Mouse (Mus musculus) hindbrain, embryonic 10.5 days (tissue): Measurements from ENCODE around the gene Syt14. TPM values are rescaled to one million over a fixed set of nuclear protein-coding genes. Genes with fewer than 3 reads are reported as not detected.

ENCODE experiments used
- DNase-seq: peaks from one replicate; pipeline ENCODE4 v3.0.0-alpha.2; 2017; ENCODE audit warnings: low spot score
- H3K27ac ChIP-seq: fragments of 300-500 bp; sonication (generic); 2 replicates; pipeline ENCODE4 v1.5.1; 2016; ENCODE audit warnings: mild to moderate bottlenecking, moderate library complexity
- H3K27me3 ChIP-seq: fragments of 300-500 bp; sonication (generic); 2 replicates; pipeline ENCODE4 v1.6.1; 2016; ENCODE audit warnings: mild to moderate bottlenecking; ENCODE audit not compliant: poor library complexity, insufficient read depth, severe bottlenecking
- H3K36me3 ChIP-seq: fragments of 300-500 bp; sonication (generic); 2 replicates; pipeline ENCODE4 v1.6.1; 2016; ENCODE audit warnings: mild to moderate bottlenecking, moderate library complexity
- H3K4me1 ChIP-seq: fragments of 300-500 bp; sonication (generic); replicated peaks from 2 replicates; pipeline ENCODE4 v1.6.1; 2016; ENCODE audit warnings: mild to moderate bottlenecking
- H3K4me3 ChIP-seq: fragments of 300-500 bp; sonication (generic); 2 replicates; pipeline ENCODE4 v1.5.1; 2016; ENCODE audit warnings: mild to moderate bottlenecking, moderate library complexity
- H3K9me3 ChIP-seq: fragments of 300-500 bp; sonication (generic); 2 replicates; pipeline ENCODE4 v1.6.1; 2016; ENCODE audit warnings: mild to moderate bottlenecking, moderate library complexity
- WGBS: fragments of 180-500 bp; shearing (Covaris S2); methylation state at CpG from one replicate; pipeline ENCODE4 v1.1.7; 2016; 5-methylcytosine and 5-hydroxymethylcytosine counted together
- polyA plus RNA-seq: library from polyadenylated mRNA; unstranded; fragments of >200 nt; fragmentation: Nextera tagmentation; extraction: Ambion mirVana; gene quantifications from 2 replicates; pipeline ENCODE4 v1.2.1, GENCODE M21; 2016

The Syt14 gene
- polyA plus RNA-seq, 1 experiment from 2014 or later, result 4.6 TPM

GRCm38 (mm10) chr1:193012351-193012750 is 23.2 kb downstream of the Syt14 start:
- Histone ChIP-seq H3K9me3 (no peaks in the 10 kb centered on the region), H3K36me3 (no peaks in the 10 kb centered on the region), H3K4me3 (no peak overlapping the region), H3K27me3 (no peaks in the 10 kb centered on the region), H3K27ac (no peak overlapping the region), H3K4me1 (no peaks in the 10 kb centered on the region)
- 94% methylated on average over 2 of the region's 2 CpGs for WGBS
- DNase-seq, result no peak

- Histone ChIP-seq H3K9me3 (no peaks in the 10 kb centered on the region), H3K4me3 (no peak overlapping the region), H3K27me3 (no peaks in the 10 kb centered on the region), H3K27ac (no peak overlapping the region), H3K4me1 (no peaks in the 10 kb centered on the region), H3K36me3 (no peaks in the 10 kb centered on the region)
- 88% methylated on average over 3 of the region's 3 CpGs for WGBS
- no peak for DNase-seq
Observed at GRCm38 (mm10) chr1:193011000-193011769, 24.4 kb downstream of the Syt14 start.

- H3K27me3 ChIP-seq, result no peaks in the 10 kb centered on the region
- no peaks in the 10 kb centered on the region for H3K36me3 ChIP-seq
- H3K4me3 ChIP-seq, result no peak overlapping the region
- H3K27ac ChIP-seq, result no peak overlapping the region
- no peak for DNase-seq
- 90% methylated on average over 1 of the region's 1 CpGs for WGBS
- H3K4me1 ChIP-seq, result no peaks in the 10 kb centered on the region
- no peaks in the 10 kb centered on the region for H3K9me3 ChIP-seq
Observed at GRCm38 (mm10) chr1:193004581-193004980, 31.0 kb downstream of the Syt14 start.

GRCm38 (mm10) chr1:193003953-193004352 is 31.6 kb downstream of the Syt14 start:
- 92% methylated on average over 2 of the region's 2 CpGs for WGBS

GRCm38 (mm10) chr1:193002307-193002706 is 33.3 kb downstream of the Syt14 start:
- H3K4me3 ChIP-seq, result no peak overlapping the region
- no peak overlapping the region for H3K27ac ChIP-seq
- H3K36me3 ChIP-seq, result no peaks in the 10 kb centered on the region
- H3K9me3 ChIP-seq, result no peaks in the 10 kb centered on the region
- H3K27me3 ChIP-seq, result no peaks in the 10 kb centered on the region
- DNase-seq, result no peak
- no peaks in the 10 kb centered on the region for H3K4me1 ChIP-seq
- WGBS, result 88% methylated on average over 4 of the region's 4 CpGs

More at GRCm38 (mm10) chr1:193003953-193004352, 31.6 kb downstream of the Syt14 start:
- Histone ChIP-seq H3K27me3 (no peaks in the 10 kb centered on the region), H3K4me1 (no peaks in the 10 kb centered on the region), H3K4me3 (no peak overlapping the region), H3K27ac (no peak overlapping the region), H3K36me3 (no peaks in the 10 kb centered on the region), H3K9me3 (no peaks in the 10 kb centered on the region)
- DNase-seq, result no peak

- H3K27ac ChIP-seq, result no peak overlapping the region
- no peak for DNase-seq
- no peaks in the 10 kb centered on the region for H3K36me3 ChIP-seq
- H3K4me1 ChIP-seq, result no peaks in the 10 kb centered on the region
- H3K27me3 ChIP-seq, result no peaks in the 10 kb centered on the region
- H3K9me3 ChIP-seq, result no peaks in the 10 kb centered on the region
- H3K4me3 ChIP-seq, result no peak overlapping the region
- WGBS, result 87% methylated on average over 2 of the region's 2 CpGs
Observed at GRCm38 (mm10) chr1:193001587-193001986, 34.0 kb downstream of the Syt14 start.

GRCm38 (mm10) chr1:193000908-193001307 is 34.7 kb downstream of the Syt14 start:
- no peak for DNase-seq
- H3K4me1 ChIP-seq, result no peaks in the 10 kb centered on the region
- no peaks in the 10 kb centered on the region for H3K9me3 ChIP-seq

GRCm38 (mm10) chr1:192994179-192994873 is 41.2 kb downstream of the Syt14 start:
- DNase-seq, result no peak
- H3K4me1 ChIP-seq, result no peaks in the 10 kb centered on the region
- no peaks in the 10 kb centered on the region for H3K36me3 ChIP-seq
- H3K9me3 ChIP-seq, result no peaks in the 10 kb centered on the region
- no peak overlapping the region for H3K4me3 ChIP-seq
- no peak overlapping the region for H3K27ac ChIP-seq
- 86% methylated on average over 2 of the region's 2 CpGs for WGBS
- no peaks in the 10 kb centered on the region for H3K27me3 ChIP-seq

More at GRCm38 (mm10) chr1:193000908-193001307, 34.7 kb downstream of the Syt14 start:
- H3K4me3 ChIP-seq, result no peak overlapping the region
- no peaks in the 10 kb centered on the region for H3K27me3 ChIP-seq
- H3K36me3 ChIP-seq, result no peaks in the 10 kb centered on the region
- H3K27ac ChIP-seq, result no peak overlapping the region

- no peak overlapping the region for H3K4me3 ChIP-seq
- H3K4me1 ChIP-seq, result no peaks in the 10 kb centered on the region
- H3K9me3 ChIP-seq, result no peaks in the 10 kb centered on the region
- DNase-seq, result no peak
- H3K27me3 ChIP-seq, result no peaks in the 10 kb centered on the region
- no peaks in the 10 kb centered on the region for H3K36me3 ChIP-seq
- H3K27ac ChIP-seq, result no peak overlapping the region
Observed at GRCm38 (mm10) chr1:192993491-192993890, 42.1 kb downstream of the Syt14 start.

GRCm38 (mm10) chr1:192987203-192987602 is 48.4 kb downstream of the Syt14 start:
- 93% methylated on average over 3 of the region's 3 CpGs for WGBS
- no peak for DNase-seq

GRCm38 (mm10) chr1:192986481-192986880 is 49.1 kb downstream of the Syt14 start:
- no peak for DNase-seq
- H3K27me3 ChIP-seq, result no peaks in the 10 kb centered on the region
- H3K36me3 ChIP-seq, result no peaks in the 10 kb centered on the region
- H3K9me3 ChIP-seq, result no peaks in the 10 kb centered on the region
- no peak overlapping the region for H3K27ac ChIP-seq
- no peaks in the 10 kb centered on the region for H3K4me1 ChIP-seq
- H3K4me3 ChIP-seq, result no peak overlapping the region
- 94% methylated on average over 3 of the region's 3 CpGs for WGBS

More at GRCm38 (mm10) chr1:192987203-192987602, 48.4 kb downstream of the Syt14 start:
- Histone ChIP-seq H3K36me3 (no peaks in the 10 kb centered on the region), H3K27ac (no peak overlapping the region), H3K9me3 (no peaks in the 10 kb centered on the region), H3K27me3 (no peaks in the 10 kb centered on the region), H3K4me3 (no peak overlapping the region), H3K4me1 (no peaks in the 10 kb centered on the region)

- Histone ChIP-seq H3K9me3 (no peaks in the 10 kb centered on the region), H3K36me3 (no peaks in the 10 kb centered on the region), H3K4me3 (no peak overlapping the region), H3K27me3 (no peaks in the 10 kb centered on the region), H3K27ac (no peak overlapping the region), H3K4me1 (no peaks in the 10 kb centered on the region)
- DNase-seq, result no peak
- 90% methylated on average over 4 of the region's 4 CpGs for WGBS
Observed at GRCm38 (mm10) chr1:192984333-192984732, 51.2 kb downstream of the Syt14 start.

- Histone ChIP-seq H3K4me3 (no peak overlapping the region), H3K27ac (no peak overlapping the region), H3K9me3 (no peaks in the 10 kb centered on the region), H3K27me3 (no peaks in the 10 kb centered on the region), H3K36me3 (no peaks in the 10 kb centered on the region), H3K4me1 (no peaks in the 10 kb centered on the region)
- no peak for DNase-seq
- 93% methylated on average over 3 of the region's 3 CpGs for WGBS
Observed at GRCm38 (mm10) chr1:192981658-192982057, 53.9 kb downstream of the Syt14 start.
